Mouse (Mus musculus) kidney, adult 11 months (tissue): ENCODE results near the gene Tex14.

Source experiments
- DNase-seq: peaks from one replicate; pipeline ENCODE4 v3.0.0; 2022

The Tex14 gene

DNA sequence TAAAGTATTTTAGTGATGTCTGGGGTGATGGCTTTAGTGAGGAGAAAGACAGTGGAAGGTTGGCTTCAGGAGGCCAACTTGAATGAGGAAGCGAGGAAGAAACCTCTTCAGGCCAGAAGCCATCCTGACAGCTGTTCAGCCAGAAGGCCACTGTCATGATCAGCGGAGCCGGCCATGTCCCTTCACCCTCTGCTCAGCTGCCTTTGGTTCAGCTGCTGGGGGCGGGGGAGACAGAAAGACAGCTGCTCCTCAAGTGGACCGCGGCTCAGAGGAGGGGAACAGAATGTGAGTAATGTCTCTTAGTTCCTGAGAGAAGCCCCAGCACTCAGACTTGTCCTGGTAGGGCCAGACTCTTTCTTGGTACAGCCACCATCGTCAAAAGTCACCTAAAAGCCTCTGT, 168.9 kb downstream of the Tex14 start:
- no peak for DNase-seq

DNA sequence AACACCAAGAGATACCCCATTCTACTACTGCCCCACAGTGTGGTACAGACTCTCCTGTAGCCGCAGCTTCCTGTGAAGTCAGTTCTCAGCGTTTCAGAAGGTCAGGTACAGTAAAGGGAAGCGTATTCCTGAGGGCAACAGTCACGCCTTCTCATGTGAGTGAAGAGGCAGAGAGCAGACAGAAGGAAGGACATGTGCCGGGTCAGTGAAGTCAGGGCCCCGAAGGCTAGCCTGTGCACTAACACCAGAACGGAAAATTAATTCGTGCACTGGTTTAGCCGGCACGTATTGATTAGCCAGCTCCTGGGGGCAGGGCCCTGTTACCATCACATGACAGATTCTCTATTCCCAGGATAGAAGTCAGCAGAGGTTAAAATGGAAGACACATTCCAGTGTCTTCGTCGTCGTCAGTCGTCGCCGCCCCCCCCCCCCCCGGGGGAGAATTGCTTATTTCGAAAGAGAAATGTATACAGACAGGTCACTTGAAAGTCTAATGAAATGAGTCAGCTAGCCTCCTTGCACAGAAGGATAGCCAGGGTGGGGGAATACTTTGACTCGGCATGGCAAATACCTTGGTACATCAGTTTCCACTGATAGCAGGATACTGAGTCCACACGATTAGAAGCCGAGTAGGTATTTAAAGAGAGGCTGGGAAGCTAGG, 169.8 kb downstream of the Tex14 start:
- no peak for DNase-seq

DNA sequence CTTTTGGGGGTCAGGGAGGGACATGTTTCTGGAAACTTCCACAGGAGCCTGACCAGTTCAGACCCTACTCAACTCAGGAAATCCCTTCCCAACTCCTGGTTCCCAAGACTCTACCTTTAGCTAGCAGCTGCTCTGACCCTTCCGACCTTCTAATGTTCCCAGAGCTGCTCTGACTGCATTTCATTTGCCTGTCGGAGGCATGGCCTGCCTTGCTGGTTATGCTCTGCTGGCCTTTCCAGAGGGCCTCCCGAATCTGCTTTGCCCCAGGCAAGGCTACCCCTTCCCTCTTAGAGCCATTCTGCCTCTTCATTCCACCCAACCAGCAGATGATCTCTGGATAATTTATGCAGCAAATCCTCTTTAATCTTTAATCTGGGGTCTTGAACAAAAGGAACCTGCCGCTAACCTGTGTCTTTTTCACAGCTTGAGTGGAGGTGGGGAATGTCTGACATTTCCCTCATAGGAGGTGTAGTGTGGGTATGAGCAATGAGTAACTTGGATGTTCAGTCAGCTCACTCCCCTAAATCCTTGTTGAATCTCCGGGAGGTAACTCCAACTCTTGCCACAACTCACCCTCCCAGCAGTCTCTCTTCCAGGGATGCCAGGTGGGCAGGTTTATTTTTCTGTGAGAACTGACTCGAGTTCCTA, 172.9 kb downstream of the Tex14 start:
- DNase-seq = peak; percentile 70

- DNase-seq = peak; percentile 65
Observed at GRCm38 (mm10) chr11:87578249-87578962, 173.5 kb downstream of the Tex14 start.

- peak; percentile 55 for DNase-seq
Observed at GRCm38 (mm10) chr11:87578963-87579601, 174.2 kb downstream of the Tex14 start.

DNA sequence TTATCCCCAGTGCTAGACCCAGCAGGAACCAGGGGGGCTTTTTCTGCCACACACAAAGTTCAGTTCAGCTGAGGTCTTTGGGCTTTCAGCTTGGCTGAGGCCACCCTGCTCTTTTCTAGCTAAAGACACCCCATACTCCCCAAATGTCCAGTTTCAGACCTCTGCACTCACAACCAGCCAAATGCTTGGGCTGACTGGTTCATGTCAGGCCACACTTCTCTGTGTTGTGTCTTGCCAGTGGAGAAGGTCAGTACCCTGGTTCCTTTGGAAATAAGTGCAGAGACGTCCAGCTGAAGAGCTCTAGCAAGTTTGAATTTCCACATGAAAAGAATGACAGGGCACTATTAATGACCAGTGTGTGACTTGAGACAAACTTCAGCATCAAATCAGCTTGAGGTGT, 174.8 kb downstream of the Tex14 start:
- DNase-seq = no peak

- no peak for DNase-seq
Observed at GRCm38 (mm10) chr11:87580543-87581085, 175.7 kb downstream of the Tex14 start.

- no peak for DNase-seq
Observed at GRCm38 (mm10) chr11:87581161-87581865, 176.4 kb downstream of the Tex14 start.

DNA sequence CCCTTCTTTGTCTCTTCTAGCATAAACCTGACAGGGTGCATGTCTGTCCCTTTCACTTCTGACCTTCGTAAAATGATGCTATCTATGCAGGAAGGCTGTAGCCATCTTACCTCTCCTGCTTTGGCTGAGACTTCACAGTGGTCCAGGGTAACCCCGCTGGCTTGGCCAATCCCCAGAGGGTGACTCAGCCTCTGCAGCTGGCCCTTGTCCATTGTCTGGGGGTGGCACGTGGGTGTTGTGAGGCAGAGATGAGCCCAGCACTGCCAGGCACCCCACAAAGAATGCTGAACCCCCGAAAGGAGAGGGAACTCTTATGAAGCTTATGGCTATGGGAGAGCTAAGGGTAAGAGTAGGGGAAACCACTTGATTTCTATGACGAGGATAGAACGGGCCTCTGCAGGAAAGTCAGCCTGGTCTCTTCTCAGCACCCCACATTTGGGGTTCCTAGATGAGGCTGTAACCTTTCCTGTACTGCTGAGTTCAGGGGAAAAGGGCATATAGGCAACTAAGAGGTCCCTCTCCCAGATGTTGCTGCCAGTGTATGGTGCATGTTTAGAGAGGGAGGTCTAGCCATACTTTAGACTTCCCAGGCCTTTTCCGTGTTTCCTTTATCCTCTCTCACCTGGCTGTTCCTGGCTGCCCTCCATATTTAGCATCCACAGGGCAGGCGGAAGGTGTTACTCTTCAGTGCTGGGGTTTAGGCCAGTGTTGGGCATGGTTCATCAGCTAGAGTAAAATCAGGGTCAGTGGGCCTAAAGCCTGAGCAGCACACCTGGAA, 177.3 kb downstream of the Tex14 start:
- no peak for DNase-seq

DNA sequence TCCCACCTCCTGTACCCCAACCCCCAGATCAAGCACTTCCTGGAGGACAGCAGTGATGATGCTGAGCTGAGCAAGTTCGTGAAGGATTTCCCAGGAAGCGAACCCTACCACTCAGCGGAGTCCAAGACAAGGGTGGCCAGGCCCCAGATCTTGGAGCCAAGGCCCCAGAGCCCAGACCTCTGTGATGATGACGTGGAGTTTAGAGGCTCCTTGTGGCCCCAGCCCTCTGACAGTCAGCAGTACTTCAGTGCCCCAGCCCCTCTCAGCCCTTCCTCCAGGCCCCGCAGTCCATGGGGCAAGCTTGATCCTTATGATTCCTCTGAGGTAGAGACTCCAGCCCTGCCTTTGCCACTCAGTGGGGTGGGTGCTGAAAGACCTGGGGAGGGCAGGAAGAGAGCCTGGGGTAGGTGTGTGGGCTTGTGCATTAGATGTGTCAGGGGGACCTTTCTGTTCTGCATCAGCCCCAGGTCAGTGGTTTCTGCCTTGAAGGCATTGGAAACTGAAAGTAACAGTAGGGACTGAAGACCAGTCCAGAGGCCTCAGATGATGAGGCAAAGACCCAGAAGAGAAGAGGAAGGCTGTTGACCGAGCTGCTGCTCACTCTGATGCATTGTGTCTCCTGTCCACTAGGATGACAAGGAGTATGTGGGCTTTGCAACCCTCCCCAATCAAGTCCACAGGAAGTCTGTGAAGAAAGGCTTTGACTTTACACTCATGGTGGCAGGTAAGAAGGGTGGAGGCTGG, 178.6 kb downstream of the Tex14 start:
- DNase-seq = no peak

- no peak for DNase-seq
Observed at GRCm38 (mm10) chr11:87584711-87585505, 180.0 kb downstream of the Tex14 start.

- no peak for DNase-seq
Observed at GRCm38 (mm10) chr11:87587211-87587874, 182.5 kb downstream of the Tex14 start.

- no peak for DNase-seq
Observed at GRCm38 (mm10) chr11:87589605-87590004, 184.7 kb downstream of the Tex14 start.

GRCm38 (mm10) chr11:87590841-87591525, 186.1 kb downstream of the Tex14 start:
- peak; percentile 51 for DNase-seq

GRCm38 (mm10) chr11:87591526-87592353, 186.9 kb downstream of the Tex14 start, which contains the start of gene Mtmr4:
Mtmr4 (plus strand) TSS chr11:87592162.
- peak; percentile 100 for DNase-seq

DNA sequence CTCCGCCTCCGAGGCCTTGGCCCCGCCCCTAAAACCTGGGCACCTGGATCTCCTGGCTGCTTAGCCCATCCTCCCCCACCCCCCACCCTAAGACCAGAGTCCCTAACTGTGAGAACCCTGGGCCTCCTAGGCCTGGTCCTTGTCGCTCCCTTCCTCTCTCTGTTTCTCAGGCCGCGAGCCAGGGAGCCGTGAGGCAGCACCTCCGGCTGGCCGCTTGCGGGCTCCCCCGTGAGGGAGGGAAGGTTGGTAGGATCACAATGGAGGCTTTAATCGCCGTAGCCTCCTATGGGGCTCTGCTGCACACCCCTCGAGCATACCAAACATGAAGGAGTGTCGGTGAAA, 187.5 kb downstream of the Tex14 start:
- DNase-seq = no peak

DNA sequence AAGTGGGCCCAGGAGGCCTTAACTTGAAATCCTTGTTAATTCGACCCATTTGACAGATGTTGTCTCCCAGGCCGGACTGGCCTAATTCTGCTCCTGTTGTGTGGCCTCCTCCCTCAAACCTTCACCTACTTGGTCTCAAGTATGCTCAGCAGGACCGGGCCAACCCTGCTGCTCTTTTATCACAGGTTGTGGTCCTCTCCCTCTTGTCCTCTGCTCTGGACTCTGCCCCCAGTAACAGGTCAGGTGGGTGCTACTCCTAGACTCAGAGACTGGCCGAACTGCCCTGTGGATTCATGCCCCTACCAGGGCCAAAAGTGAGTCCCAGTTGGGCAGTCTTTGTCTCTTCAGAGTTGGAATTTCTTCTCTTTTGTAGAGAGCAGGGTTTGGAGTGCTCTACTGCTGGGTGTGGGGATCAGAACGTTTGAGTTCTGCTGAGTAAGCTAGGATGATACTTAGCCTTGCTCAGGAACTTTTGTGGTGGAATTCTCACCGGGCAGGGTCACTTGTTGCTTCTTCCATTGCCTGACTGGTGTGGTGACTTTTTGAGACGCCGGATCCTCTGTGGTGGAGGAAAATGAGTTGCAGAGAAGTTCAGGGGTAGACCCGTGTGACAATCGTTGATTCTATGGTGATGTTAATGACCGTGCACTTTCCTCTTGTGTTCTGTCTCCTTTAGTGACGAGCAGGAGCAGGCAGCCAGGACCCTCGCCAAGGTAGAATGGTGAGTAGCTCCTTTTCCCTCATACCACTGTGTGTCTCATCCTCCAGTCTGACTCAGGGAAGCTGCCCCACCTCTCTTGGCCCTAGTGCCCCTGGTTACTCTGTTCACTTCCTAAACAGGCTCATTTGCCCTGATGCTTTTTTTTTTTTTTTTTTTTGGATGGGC, 188.1 kb downstream of the Tex14 start:
- peak; percentile 84 for DNase-seq
